Mouse (Mus musculus) lung, postnatal 0 days (tissue): ENCODE measurements around the gene Ppard. TPM values are rescaled to one million over a fixed set of nuclear protein-coding genes. Genes with fewer than 3 reads are reported as not detected.

ENCODE experiments used
- ATAC-seq: fragments of 200-750 bp; cut with Nextera tagmentation; 2 replicates; pipeline ENCODE4 v1.8.0; 2017; ENCODE audit warnings: moderate library complexity
- DNase-seq: peaks from one replicate; pipeline ENCODE4 v3.0.0-alpha.2; 2016; ENCODE audit warnings: low spot score
- H3K27ac ChIP-seq: fragments of 300-500 bp; sonication (generic); 2 replicates; pipeline ENCODE4 v1.5.1; 2014; ENCODE audit warnings: antibody characterized with exemption, mild to moderate bottlenecking, low read length, mixed read lengths
- H3K27me3 ChIP-seq: fragments of 300-500 bp; sonication (generic); replicated peaks from 2 replicates; pipeline ENCODE4 v1.6.1; 2014; ENCODE audit warnings: low read length, mixed read lengths; ENCODE audit not compliant: insufficient read depth
- H3K36me3 ChIP-seq: fragments of 300-500 bp; sonication (generic); 2 replicates; pipeline ENCODE4 v1.6.1; 2014; ENCODE audit warnings: low read length, mixed read lengths; ENCODE audit not compliant: insufficient read depth
- H3K4me1 ChIP-seq: fragments of 300-500 bp; sonication (generic); 2 replicates; pipeline ENCODE4 v1.6.1; 2014; ENCODE audit warnings: antibody characterized with exemption, low read depth, low read length, mixed read lengths; ENCODE audit not compliant: insufficient read depth
- H3K4me2 ChIP-seq: fragments of 300-500 bp; sonication (generic); replicated peaks from 2 replicates; pipeline ENCODE4 v1.6.1; 2014; ENCODE audit warnings: low read depth, mild to moderate bottlenecking, low read length, moderate library complexity, mixed read lengths
- H3K4me3 ChIP-seq: fragments of 300-500 bp; sonication (generic); 2 replicates; pipeline ENCODE4 v1.5.1; 2014; ENCODE audit warnings: low read depth, low read length
- H3K9ac ChIP-seq: fragments of 300-500 bp; sonication (generic); replicated peaks from 2 replicates; pipeline ENCODE4 v1.6.1; 2014; ENCODE audit warnings: low read depth, mild to moderate bottlenecking
- H3K9me3 ChIP-seq: fragments of 300-500 bp; sonication (generic); 2 replicates; pipeline ENCODE4 v1.6.1; 2016; ENCODE audit warnings: low read length, mixed read lengths
- CTCF ChIP-seq: IDR thresholded peaks from 2 replicates; pipeline ENCODE4 v1.5.1; 2016; ENCODE audit warnings: antibody characterized with exemption, mild to moderate bottlenecking
- EP300 ChIP-seq: IDR thresholded peaks from 2 replicates; pipeline ENCODE4 v1.6.1; 2016; ENCODE audit warnings: antibody characterized with exemption, mild to moderate bottlenecking, control low read depth
- WGBS: fragments of 180-500 bp; shearing (Covaris S2); extraction: QIAGEN DNeasy Blood & Tissue Kit; methylation state at CpG from one replicate; pipeline ENCODE4 v1.1.7; 2014; 5-methylcytosine and 5-hydroxymethylcytosine counted together
- polyA plus RNA-seq: library from polyadenylated mRNA; unstranded; fragments of >200 nt; fragmentation: Nextera tagmentation; extraction: Ambion mirVana; gene quantifications from 2 replicates; pipeline ENCODE4 v1.2.1, GENCODE M21; 2015

Ppard gene
- polyA plus RNA-seq, 1 experiment from 2014 or later, result 2.4 TPM

DNA sequence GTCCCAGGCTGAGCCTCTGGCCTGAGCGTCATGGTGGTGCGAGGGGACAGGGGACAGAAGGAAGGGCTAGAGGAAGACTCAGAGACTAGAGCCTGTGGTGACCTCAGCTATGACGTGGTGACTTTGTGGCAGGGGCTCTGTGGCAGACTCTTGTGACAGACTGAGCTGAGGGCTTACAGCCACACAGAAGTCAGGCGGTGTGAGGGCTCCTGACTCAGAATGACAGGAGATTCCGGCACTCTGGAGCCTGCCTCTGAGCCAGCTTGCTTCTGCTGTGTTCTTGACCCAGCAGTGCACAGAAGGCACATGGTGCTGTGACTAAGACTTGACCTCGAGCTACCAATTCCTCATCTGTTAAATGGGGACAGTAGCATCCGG is 47.9 kb downstream of the Ppard start:
- H3K4me1 ChIP-seq, result peaks cover 18% of the 10 kb centered on the region; the same call in 1 of the 2 replicates
- 69% methylated on average over 7 of the region's 7 CpGs for WGBS

DNA sequence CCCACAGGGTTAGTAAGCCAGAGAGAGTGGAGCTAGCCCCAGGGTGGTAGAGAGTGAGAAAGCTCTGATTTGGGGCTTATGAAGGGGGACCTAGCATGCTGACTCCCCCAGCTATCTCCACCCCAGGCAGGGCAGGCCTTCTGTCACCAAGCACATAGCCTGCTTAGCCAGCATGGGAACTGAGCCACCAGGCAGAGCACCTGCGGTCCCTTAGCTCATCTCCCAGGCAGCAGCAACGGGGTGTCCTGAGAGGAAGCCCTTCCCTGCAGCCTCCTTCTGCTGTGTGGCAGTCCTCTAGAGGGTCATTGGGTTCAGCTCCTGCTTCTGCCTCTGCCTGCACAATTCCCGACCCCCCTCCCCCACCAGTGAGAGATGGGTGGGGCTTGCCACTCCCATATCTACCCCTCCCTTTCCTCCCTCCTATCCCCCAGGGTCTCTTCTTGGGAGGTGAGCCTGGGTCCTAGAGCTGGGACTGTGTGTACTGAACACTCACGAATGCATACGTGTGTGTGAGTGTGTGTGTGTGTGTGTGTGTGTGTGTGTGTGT is 48.4 kb downstream of the Ppard start:
- 56% methylated on average over 4 of the region's 5 CpGs for WGBS
- no peaks in the 10 kb centered on the region for H3K9me3 ChIP-seq
- no peak for DNase-seq
- H3K27ac ChIP-seq, result no peak overlapping the region
- H3K4me2 ChIP-seq, result no peak overlapping the region
- no peak overlapping the region for H3K9ac ChIP-seq
- peaks cover 18% of the 10 kb centered on the region; the same call in 1 of the 2 replicates for H3K4me1 ChIP-seq
- no peak for TF ChIP-seq CTCF
- no peaks in the 10 kb centered on the region for H3K27me3 ChIP-seq
- no peaks in the 10 kb centered on the region for H3K36me3 ChIP-seq
- ATAC-seq, result no peak
- H3K4me3 ChIP-seq, result no peak overlapping the region

More for the DNA sequence above, 47.9 kb downstream of the Ppard start:
- no peak overlapping the region for H3K9ac ChIP-seq
- ATAC-seq (peak; percentile 64), DNase-seq (peak; percentile 55)
- no peak overlapping the region for H3K4me2 ChIP-seq
- no peaks in the 10 kb centered on the region for H3K27me3 ChIP-seq
- no peak overlapping the region for H3K4me3 ChIP-seq
- H3K9me3 ChIP-seq, result no peaks in the 10 kb centered on the region
- TF ChIP-seq CTCF (no peak), EP300 (no peak)
- no peak overlapping the region for H3K27ac ChIP-seq
- H3K36me3 ChIP-seq, result no peaks in the 10 kb centered on the region

DNA sequence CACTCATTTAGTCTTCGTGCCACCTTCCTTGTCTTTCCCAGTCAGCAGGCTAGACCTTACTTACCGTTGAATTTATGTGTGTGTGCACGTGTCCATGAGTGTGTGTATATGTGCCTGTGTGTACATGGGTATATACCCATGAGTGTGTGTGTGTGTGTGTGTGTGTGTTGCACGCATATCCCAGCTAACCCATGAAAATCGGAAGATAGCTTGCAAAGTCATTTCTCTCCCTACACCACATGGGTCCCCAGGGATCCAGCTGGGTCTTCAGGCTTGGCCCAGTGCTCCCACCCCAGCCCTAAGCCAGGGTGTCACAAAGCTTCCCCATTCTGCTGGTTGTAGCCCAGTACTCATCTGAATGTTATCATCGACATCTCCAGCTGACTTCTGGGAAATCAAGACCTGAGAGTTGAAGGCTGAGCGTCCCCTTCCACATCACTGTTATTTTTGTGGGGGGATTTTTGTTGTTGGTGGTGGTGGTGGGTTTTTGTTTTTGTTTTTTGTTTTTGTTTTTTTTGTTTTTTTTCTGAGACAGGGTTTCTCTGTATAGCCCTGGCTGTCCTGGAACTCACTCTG is 49.5 kb downstream of the Ppard start:
- no peak for DNase-seq

DNA sequence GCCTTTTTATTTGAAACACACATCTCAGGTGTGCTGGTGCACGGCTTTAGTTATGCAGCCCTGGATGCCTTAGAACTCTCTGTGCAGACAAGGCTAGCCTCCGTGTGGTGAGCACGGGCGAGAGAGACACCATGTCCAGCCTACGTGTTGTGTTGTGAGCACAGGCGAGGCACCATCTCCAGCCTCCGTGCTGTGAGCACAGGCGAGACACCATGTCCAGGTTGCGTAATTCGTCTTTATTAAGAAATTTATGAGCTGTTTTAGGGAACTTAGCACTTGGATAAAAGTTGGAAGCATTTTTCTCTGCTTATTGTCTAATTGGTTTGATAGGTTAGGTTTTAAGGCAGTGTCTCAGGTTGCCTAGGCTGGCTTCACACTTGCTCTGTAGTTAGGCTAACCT is 50.7 kb downstream of the Ppard start:
- no peak overlapping the region for H3K4me2 ChIP-seq
- H3K4me3 ChIP-seq, result no peak overlapping the region
- no peaks in the 10 kb centered on the region for H3K27me3 ChIP-seq
- 68% methylated on average over 10 of the region's 10 CpGs for WGBS
- H3K27ac ChIP-seq, result no peak overlapping the region
- no peak overlapping the region for H3K9ac ChIP-seq
- H3K4me1 ChIP-seq, result peaks cover 18% of the 10 kb centered on the region; the same call in 1 of the 2 replicates
- DNase-seq (peak; percentile 42), ATAC-seq (no peak)
- no peaks in the 10 kb centered on the region for H3K36me3 ChIP-seq
- H3K9me3 ChIP-seq, result no peaks in the 10 kb centered on the region
- TF ChIP-seq EP300 (no peak), CTCF (no peak)

More for the DNA sequence above, 49.5 kb downstream of the Ppard start:
- Histone ChIP-seq H3K9me3 (no peaks in the 10 kb centered on the region), H3K9ac (no peak overlapping the region), H3K27ac (no peak overlapping the region), H3K27me3 (no peaks in the 10 kb centered on the region), H3K4me3 (no peak overlapping the region), H3K4me1 (peaks cover 18% of the 10 kb centered on the region; the same call in 1 of the 2 replicates), H3K36me3 (no peaks in the 10 kb centered on the region), H3K4me2 (no peak overlapping the region)
- 87% methylated on average over 7 of the region's 7 CpGs for WGBS
- ATAC-seq, result no peak
- no peak for TF ChIP-seq CTCF
- TF ChIP-seq EP300, result no peak

DNA sequence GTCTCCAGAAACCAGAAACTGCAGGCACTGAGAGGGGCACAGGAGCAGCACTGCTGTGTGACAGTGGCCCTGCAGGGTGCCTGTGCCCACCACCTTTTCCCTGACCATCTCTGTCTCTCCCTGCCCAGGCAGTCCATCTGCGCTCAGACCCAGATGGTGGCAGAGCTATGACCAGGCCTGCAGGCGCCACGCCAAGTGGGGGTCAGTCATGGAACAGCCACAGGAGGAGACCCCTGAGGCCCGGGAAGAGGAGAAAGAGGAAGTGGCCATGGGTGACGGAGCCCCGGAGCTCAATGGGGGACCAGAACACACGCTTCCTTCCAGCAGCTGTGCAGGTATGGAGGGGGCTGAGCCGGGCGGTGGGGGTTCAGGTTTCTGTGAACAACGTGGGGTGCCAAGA is 53.6 kb downstream of the Ppard start:
- no peak for TF ChIP-seq CTCF
- no peak for TF ChIP-seq EP300
- no peak overlapping the region for H3K27ac ChIP-seq
- no peaks in the 10 kb centered on the region for H3K9me3 ChIP-seq
- no peak overlapping the region for H3K9ac ChIP-seq
- H3K4me3 ChIP-seq, result no peak overlapping the region
- H3K36me3 ChIP-seq, result no peaks in the 10 kb centered on the region
- ATAC-seq, result no peak
- peaks cover under 1% of the 10 kb centered on the region; the same call in 1 of the 2 replicates for H3K4me1 ChIP-seq
- no peaks in the 10 kb centered on the region for H3K27me3 ChIP-seq
- DNase-seq, result no peak
- no peak overlapping the region for H3K4me2 ChIP-seq
- 79% methylated on average over 10 of the region's 10 CpGs for WGBS

DNA sequence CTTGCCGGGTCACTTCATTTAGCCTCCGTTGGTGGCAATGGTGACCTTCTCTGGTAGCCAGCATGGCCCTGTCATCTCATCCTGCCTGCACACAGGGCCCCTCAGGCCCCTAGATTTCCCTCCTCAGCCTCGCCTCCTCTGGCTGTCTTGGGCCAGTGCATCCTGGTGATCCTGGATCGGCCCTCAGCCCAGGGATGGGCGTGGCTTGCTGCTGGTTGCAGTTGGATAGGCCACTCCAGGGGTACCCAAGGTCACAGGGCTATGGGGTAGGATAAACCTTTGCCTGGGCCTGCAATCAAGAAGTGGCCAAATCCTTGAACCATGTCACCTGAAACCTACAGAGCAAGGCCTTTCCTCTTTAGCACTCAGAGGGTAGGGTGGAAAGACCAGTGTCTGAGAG is 54.5 kb downstream of the Ppard start:
- Histone ChIP-seq H3K4me3 (no peak overlapping the region), H3K27me3 (no peaks in the 10 kb centered on the region), H3K9me3 (no peaks in the 10 kb centered on the region), H3K27ac (no peak overlapping the region), H3K4me2 (no peak overlapping the region), H3K36me3 (no peaks in the 10 kb centered on the region), H3K4me1 (no peaks in the 10 kb centered on the region), H3K9ac (no peak overlapping the region)
- TF ChIP-seq CTCF (no peak; the same call in 1 of the 2 replicates), EP300 (no peak)
- no peak for ATAC-seq
- 52% methylated on average over 5 of the region's 5 CpGs for WGBS
- DNase-seq, result no peak
